Mouse (Mus musculus): Measurements from ENCODE around the gene Stambp.

The Stambp gene

GRCm38 (mm10) chr6:83501524-83502310, 70.8 kb downstream of the Stambp start:
- no peak for DNase-seq (ENCODE audit: low spot score in 2 of 2)

GRCm38 (mm10) chr6:83500462-83500861, 72.1 kb downstream of the Stambp start:
- DNase-seq (ENCODE audit: low spot score in 2 of 2) = no peak

- DNase-seq (ENCODE audit: low spot score in 2 of 2) = no peak
These were observed 73.5 kb downstream of the Stambp start for GRCm38 (mm10) chr6:83499078-83499477.

- DNase-seq (ENCODE audit: low spot score in 2 of 2) = no peak
These were observed 75.5 kb downstream of the Stambp start for GRCm38 (mm10) chr6:83496753-83497710.

- DNase-seq (ENCODE audit: low spot score in 2 of 2) = no peak
These were observed 76.3 kb downstream of the Stambp start for GRCm38 (mm10) chr6:83496009-83496752.

Data from spleen, postnatal 4 days (tissue).